Mouse (Mus musculus) lung, adult 2 months (tissue): ENCODE measurements at regions not wholly inside any gene's neighbourhood (a gene's known extent, or its start where the extent isn't known, plus 50 kb on each side); places are given as distances from the start of the nearest gene placed in this dataset.

Experiments
- CTCF ChIP-seq: fragments of 200-500 bp; IDR thresholded peaks from 2 replicates; pipeline ENCODE4 v1.5.1; 2011; ENCODE audit warnings: mild to moderate bottlenecking, low read length, control low read depth; ENCODE audit not compliant: insufficient read depth
- POLR2A ChIP-seq: fragments of 200-500 bp; IDR thresholded peaks from 2 replicates; pipeline ENCODE4 v1.6.1; 2011; ENCODE audit warnings: low read depth, mild to moderate bottlenecking, control low read depth, low read length, borderline replicate concordance; ENCODE audit errors: extremely low read depth

DNA sequence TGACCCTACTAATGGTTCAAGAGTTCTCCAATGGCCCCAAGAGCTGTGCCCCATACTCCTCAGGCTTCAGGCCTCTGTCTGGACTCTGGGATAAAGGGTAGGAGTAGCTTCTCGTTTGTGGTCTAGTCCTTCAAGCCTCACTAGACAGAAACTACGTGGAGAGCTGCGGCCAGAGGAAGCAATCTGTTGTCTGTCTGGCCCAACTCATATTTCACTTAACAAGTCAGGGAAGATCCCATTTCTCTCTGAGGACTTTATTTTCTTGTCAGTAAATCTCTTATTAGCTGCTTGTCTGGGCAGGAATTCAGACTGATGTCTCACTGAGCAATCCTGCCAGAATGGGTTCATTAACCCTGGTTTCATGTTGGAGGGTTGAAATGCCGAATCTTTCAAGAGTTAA, 364.0 kb downstream of the Adra2a start:
- TF ChIP-seq CTCF (no peak), POLR2A (no peak)
